Mouse (Mus musculus) erythroid progenitor cell, adult 5-6 weeks (primary cell): ENCODE data around the gene Cbx2. TPM values are rescaled to one million over a fixed set of nuclear protein-coding genes. Genes with fewer than 3 reads are reported as not detected.

Source experiments
- ATAC-seq: replicated peaks from 2 replicates; pipeline ENCODE4 v1.8.0; 2016; ENCODE audit warnings: moderate number of reproducible peaks, mild to moderate bottlenecking, moderate TSS enrichment, inconsistent platforms; ENCODE audit not compliant: poor library complexity, low FRiP score, severe bottlenecking
- total RNA-seq, 2 experiments: library from RNA; stranded (forward) in 1 of 2; stranded (reverse) in 1 of 2; fragments of 150-400 nt in 1 of 2; fragments of 186-747, 209-891 nt in 1 of 2; gene quantifications; 2 replicates each; pipeline versions ENCODE4 v1.2.3 to v1.2.4; 2015 to 2017; ENCODE audit warnings: low replicate concordance in 2 of 2

Gene Cbx2
- total RNA-seq, 2 experiments from 2014 or later: not detected

GRCm38 (mm10) chr11:119054351-119055345 is 31.9 kb downstream of the Cbx2 start:
- ATAC-seq: no peak

GRCm38 (mm10) chr11:119055571-119056131 is 32.9 kb downstream of the Cbx2 start:
- ATAC-seq: no peak

GRCm38 (mm10) chr11:119056301-119057211 is 33.8 kb downstream of the Cbx2 start:
- ATAC-seq: no peak

GRCm38 (mm10) chr11:119057291-119057690 is 34.5 kb downstream of the Cbx2 start:
- ATAC-seq: no peak

- no peak for ATAC-seq
Observed at GRCm38 (mm10) chr11:119058041-119058995, 35.6 kb downstream of the Cbx2 start.

- ATAC-seq: no peak
Observed at GRCm38 (mm10) chr11:119059256-119059655, 36.5 kb downstream of the Cbx2 start.

- ATAC-seq: no peak
Observed at GRCm38 (mm10) chr11:119066841-119067240, 44.1 kb downstream of the Cbx2 start.

- no peak for ATAC-seq
Observed at GRCm38 (mm10) chr11:119072239-119072638, 49.5 kb downstream of the Cbx2 start.

- no peak for ATAC-seq
Observed at GRCm38 (mm10) chr11:119072986-119073385, 50.2 kb downstream of the Cbx2 start.

- no peak for ATAC-seq
Observed at GRCm38 (mm10) chr11:119073876-119074433, 51.2 kb downstream of the Cbx2 start.

GRCm38 (mm10) chr11:119075805-119076204 is 53.0 kb downstream of the Cbx2 start:
- ATAC-seq: no peak

- no peak for ATAC-seq
Observed at GRCm38 (mm10) chr11:119077755-119078154, 55.0 kb downstream of the Cbx2 start.

- ATAC-seq: no peak
Observed at GRCm38 (mm10) chr11:119078691-119079444, 56.1 kb downstream of the Cbx2 start.

- no peak for ATAC-seq
Observed at GRCm38 (mm10) chr11:119079445-119079837, 56.7 kb downstream of the Cbx2 start.

- no peak for ATAC-seq
Observed at GRCm38 (mm10) chr11:119080461-119081147, 57.8 kb downstream of the Cbx2 start.
